ENCODE assay signal across 8 mouse cellular contexts in genomic region chr5:53594274-53594673, GRCm38 (mm10).
A peak's percentile ranks its signal among the peaks of the same experiment; 100 is the strongest.
DNase-seq lines count a peak whose midpoint lies in the region; ATAC-seq lines count a peak whose summit lies in the region.

No protein-coding gene starts in this region.

- peak; percentile 41 for DNase-seq in limb, embryonic 11.5 days (ENCODE audit: low spot score)
- no peak for DNase-seq in limb, embryonic 10.5 days (ENCODE audit: low spot score)
- DNase-seq in NIH3T3 (ENCODE audit: low read depth), result peak; percentile 76
- peak; percentile 56 to 60 for DNase-seq in heart, postnatal 10 days
- no peak for DNase-seq in liver, embryonic 11.5 days (ENCODE audit: low spot score)
- no peak for DNase-seq in urinary bladder, adult 18-20 months (ENCODE audit: low spot score in 2 of 2)

- H3K36me3 ChIP-seq in limb, embryonic 11.5 days (ENCODE audit: control insufficient read depth, insufficient read depth, low read length), result no peaks in the 10 kb centered on the region
- H3K36me3 ChIP-seq in limb, embryonic 10.5 days, result no peaks in the 10 kb centered on the region
- H3K36me3 ChIP-seq in liver, embryonic 11.5 days (ENCODE audit: control insufficient read depth, insufficient read depth, low read length), result no peaks in the 10 kb centered on the region
- H3K36me3 ChIP-seq in neural tube, embryonic 12.5 days, result no peaks in the 10 kb centered on the region

- H3K27me3 ChIP-seq in limb, embryonic 11.5 days (ENCODE audit: control insufficient read depth, insufficient read depth, low read length), result no peaks in the 10 kb centered on the region
- no peaks in the 10 kb centered on the region for H3K27me3 ChIP-seq in limb, embryonic 10.5 days (ENCODE audit: low read depth, poor library complexity, severe bottlenecking)
- H3K27me3 ChIP-seq in liver, embryonic 11.5 days (replicated peaks; ENCODE audit: control insufficient read depth, insufficient read depth, low read length), result no peaks in the 10 kb centered on the region
- H3K27me3 ChIP-seq in neural tube, embryonic 12.5 days (replicated peaks), result no peaks in the 10 kb centered on the region

- no peak overlapping the region for H3K4me2 ChIP-seq in limb, embryonic 11.5 days (ENCODE audit: low read depth, severe bottlenecking)
- peak overlapping the region; percentile 30 for H3K4me2 ChIP-seq in liver, embryonic 11.5 days
- H3K4me2 ChIP-seq in neural tube, embryonic 12.5 days (replicated peaks), result peak overlapping the region; percentile 36; the same call in 1 of the 2 replicates

- 32% methylated on average over 4 of the region's 4 CpGs for WGBS in limb, embryonic 11.5 days
- WGBS in limb, embryonic 10.5 days, result 29% methylated on average over 4 of the region's 4 CpGs
- WGBS in liver, embryonic 11.5 days, result 29% methylated on average over 4 of the region's 4 CpGs
- WGBS in neural tube, embryonic 12.5 days, result 21% methylated on average over 4 of the region's 4 CpGs

- no peaks in the 10 kb centered on the region for H3K9me3 ChIP-seq in limb, embryonic 11.5 days (ENCODE audit: control insufficient read depth, low read length)
- H3K9me3 ChIP-seq in limb, embryonic 10.5 days (replicated peaks), result no peaks in the 10 kb centered on the region
- H3K9me3 ChIP-seq in liver, embryonic 11.5 days (ENCODE audit: control insufficient read depth, low read length), result no peaks in the 10 kb centered on the region
- no peaks in the 10 kb centered on the region for H3K9me3 ChIP-seq in neural tube, embryonic 12.5 days

- H3K27ac ChIP-seq in limb, embryonic 11.5 days (replicated peaks; ENCODE audit: low read depth, low read length), result no peak overlapping the region
- no peak overlapping the region for H3K27ac ChIP-seq in limb, embryonic 10.5 days
- no peak overlapping the region for H3K27ac ChIP-seq in liver, embryonic 11.5 days (ENCODE audit: low read depth, low read length)
- H3K27ac ChIP-seq in neural tube, embryonic 12.5 days, result no peak overlapping the region

- H3K4me1 ChIP-seq in limb, embryonic 11.5 days (ENCODE audit: control insufficient read depth, insufficient read depth, low read length), result peaks cover 7% of the 10 kb centered on the region
- H3K4me1 ChIP-seq in limb, embryonic 10.5 days, result peaks cover 19% of the 10 kb centered on the region
- H3K4me1 ChIP-seq in liver, embryonic 11.5 days (replicated peaks; ENCODE audit: control insufficient read depth, insufficient read depth, low read length), result peaks cover 7% of the 10 kb centered on the region
- peaks cover 29% of the 10 kb centered on the region for H3K4me1 ChIP-seq in neural tube, embryonic 12.5 days

- no peak overlapping the region for H3K9ac ChIP-seq in limb, embryonic 11.5 days (ENCODE audit: low read length)
- H3K9ac ChIP-seq in liver, embryonic 11.5 days (ENCODE audit: low read depth, low read length), result no peak overlapping the region
- H3K9ac ChIP-seq in neural tube, embryonic 12.5 days, result no peak overlapping the region

- ATAC-seq in limb, embryonic 11.5 days (ENCODE audit: insufficient number of reproducible peaks, low FRiP score, low TSS enrichment, low read depth), result no peak
- peak; percentile 42 for ATAC-seq in common myeloid progenitor, adult 5-6 weeks (replicated peaks; ENCODE audit: low read depth, poor library complexity, severe bottlenecking)
- no peak for ATAC-seq in liver, embryonic 11.5 days (replicated peaks; ENCODE audit: low FRiP score)
- no peak for ATAC-seq in neural tube, embryonic 12.5 days (ENCODE audit: low FRiP score, low read depth)

- intact Hi-C loops in heart, postnatal 10 days (cut with DNase I), result no loop called here

- H3K4me3 ChIP-seq in limb, embryonic 11.5 days (ENCODE audit: low read depth, low read length), result no peak overlapping the region
- no peak overlapping the region for H3K4me3 ChIP-seq in limb, embryonic 10.5 days
- H3K4me3 ChIP-seq in liver, embryonic 11.5 days (ENCODE audit: low read depth, low read length), result no peak overlapping the region
- H3K4me3 ChIP-seq in neural tube, embryonic 12.5 days, result no peak overlapping the region

Comparison
In these comparisons a context has a peak if more than half of its experiments do, and no peak if none do; other contexts are left out.
1. DNase-seq: peak in limb, embryonic 11.5 days (single experiment), NIH3T3 (single experiment) and heart, postnatal 10 days (2 of 2); none in limb, embryonic 10.5 days (single experiment), liver, embryonic 11.5 days (single experiment) and urinary bladder, adult 18-20 months (0 of 2).